Mouse (Mus musculus) intestine, embryonic 16.5 days (tissue): ENCODE data around the gene Abhd5. TPM values are rescaled to one million over a fixed set of nuclear protein-coding genes. Genes with fewer than 3 reads are reported as not detected.

Experiments
- polyA plus RNA-seq: library from polyadenylated mRNA; unstranded; fragments of >200 nt; fragmentation: Nextera tagmentation; extraction: Ambion mirVana; gene quantifications from 2 replicates; pipeline ENCODE4 v1.2.1, GENCODE M21; 2015

Abhd5 gene
- polyA plus RNA-seq, 1 experiment from 2014 or later: 20.8 TPM

Other genes starting within 250 kb of the Abhd5 start
- 45.5 and 48.7 TPM in 2 replicates for gene Snrk, start 234.3 kb upstream of the Abhd5 start, polyA plus RNA-seq
- 37.9 and 39.7 TPM in 2 replicates for gene Ano10, start 57.2 kb upstream of the Abhd5 start, polyA plus RNA-seq